Mouse (Mus musculus) adipocyte (in vitro differentiated cells): ENCODE data around the gene Gm17469.
"Not testable (repeated sequence)": the region's sequence is repeated elsewhere in the genome, so short reads cannot be mapped to it uniquely, and the experiment has no call there.

Source experiments
- DNase-seq: peaks from one replicate; pipeline ENCODE4 v3.0.0-alpha.2; 2016; ENCODE audit warnings: low spot score

Gm17469 gene

DNA sequence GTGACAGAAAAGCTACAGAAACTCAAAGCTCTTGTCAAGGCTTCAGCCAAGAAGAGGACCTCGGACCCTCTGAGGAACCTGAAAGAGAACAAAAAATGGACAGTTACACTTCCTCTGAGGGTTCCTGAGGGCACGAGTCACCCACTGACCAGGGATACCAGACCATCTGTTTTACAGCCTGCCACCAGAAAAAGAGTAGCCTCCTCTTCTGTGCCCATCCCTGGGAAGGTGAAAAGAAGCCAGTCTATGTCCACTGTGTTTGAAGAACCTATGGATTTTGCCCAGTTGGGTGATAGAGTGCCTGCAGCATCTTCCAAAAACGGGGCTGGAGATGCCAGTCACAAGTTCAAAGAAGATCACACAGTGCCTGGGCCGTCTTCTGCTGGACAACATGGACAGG, at the start of gene Gm17469:
Gene Gm17469, plus strand, starts transcription at position 301 of the 400 bp plus-strand sequence.
- DNase-seq = not testable (repeated sequence)
